Mouse (Mus musculus) urinary bladder, postnatal 25 days (tissue): ENCODE results near the gene Ccdc114.

Experiments used
- DNase-seq: peaks from one replicate; pipeline ENCODE4 v3.0.0; 2022; ENCODE audit warnings: low spot score

The Ccdc114 gene

DNA sequence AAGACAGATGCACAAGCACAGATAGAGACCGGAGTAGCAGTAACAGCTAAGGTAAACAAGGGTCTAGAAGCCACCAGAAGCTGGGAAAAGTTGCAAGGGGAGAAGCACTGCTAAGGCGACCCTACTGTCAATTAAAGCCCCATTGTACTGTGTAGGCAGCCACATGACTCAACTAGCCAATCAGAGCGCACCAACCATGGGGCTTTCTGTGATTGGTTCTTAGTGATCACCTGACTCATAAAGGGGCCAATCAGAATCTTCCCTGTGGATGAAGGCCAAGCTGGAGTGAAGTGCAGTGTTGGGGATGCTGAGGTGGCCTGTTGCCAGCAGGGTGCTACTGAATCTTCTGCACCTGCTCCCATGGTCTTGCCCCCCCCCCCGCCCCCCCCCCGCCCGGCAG, 63.0 kb downstream of the Ccdc114 start:
- DNase-seq = no peak

DNA sequence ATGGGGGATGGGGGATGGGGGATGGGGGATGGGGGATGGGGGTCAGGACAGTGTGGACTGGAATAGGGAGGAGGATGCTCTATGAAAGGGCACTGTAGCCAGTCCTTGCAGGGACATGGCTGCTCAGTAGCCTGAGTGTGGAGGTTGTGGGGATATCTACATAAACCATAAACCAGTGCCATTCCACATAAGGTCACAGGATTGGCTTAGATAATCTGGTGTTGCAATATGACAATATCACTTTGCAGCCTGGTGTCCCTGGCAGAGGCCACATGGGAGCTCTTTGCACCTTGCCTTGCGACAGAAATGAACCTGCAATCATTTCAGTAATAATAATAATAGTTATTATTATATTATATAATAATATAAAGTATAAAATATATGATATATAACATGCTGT, 64.5 kb downstream of the Ccdc114 start:
- DNase-seq = no peak

DNA sequence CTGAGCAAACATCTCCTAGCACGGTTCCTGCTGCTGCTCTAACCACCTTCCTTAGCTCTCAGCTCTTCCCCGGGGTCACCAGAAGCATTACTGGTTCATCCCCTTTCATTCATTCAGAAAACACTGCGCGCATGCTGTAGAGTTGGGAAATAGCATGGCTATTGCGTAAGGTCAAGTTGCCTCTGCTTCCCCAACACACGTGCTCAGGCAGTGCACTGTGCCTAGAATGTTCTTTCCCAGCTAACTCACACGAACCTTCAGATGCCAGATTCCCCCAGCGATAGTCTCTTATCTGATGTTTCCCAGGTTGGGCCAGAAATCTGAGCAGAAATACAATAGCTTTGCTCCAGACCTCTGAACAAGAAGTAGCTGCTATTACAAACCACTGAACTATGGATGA, 68.6 kb downstream of the Ccdc114 start:
- no peak for DNase-seq
